Mouse (Mus musculus) MN1 (cell line): ENCODE data around the gene Eif2s1.

Experiments
- DNase-seq: peaks from one replicate; pipeline ENCODE4 v3.0.0-alpha.2; 2016; ENCODE audit warnings: low spot score

Eif2s1 gene

GRCm38 (mm10) chr12:78861496-78862253 lies at the start of gene Eif2s1, which contains the start of gene Atp6v1d:
Gene Eif2s1 (plus strand): TSS chr12:78861819.
Gene Atp6v1d (minus strand): TSS chr12:78861638.
- peak; percentile 99 for DNase-seq

- DNase-seq, result peak; percentile 8
Observed at GRCm38 (mm10) chr12:78814437-78814836, 47.2 kb upstream of the Eif2s1 start.

- no peak for DNase-seq
Observed at GRCm38 (mm10) chr12:78834496-78834895, 27.1 kb upstream of the Eif2s1 start.

GRCm38 (mm10) chr12:78839906-78840305 lies 21.7 kb upstream of the Eif2s1 start:
- DNase-seq, result no peak

- no peak for DNase-seq
Observed at GRCm38 (mm10) chr12:78842429-78842828, 19.2 kb upstream of the Eif2s1 start.

DNA sequence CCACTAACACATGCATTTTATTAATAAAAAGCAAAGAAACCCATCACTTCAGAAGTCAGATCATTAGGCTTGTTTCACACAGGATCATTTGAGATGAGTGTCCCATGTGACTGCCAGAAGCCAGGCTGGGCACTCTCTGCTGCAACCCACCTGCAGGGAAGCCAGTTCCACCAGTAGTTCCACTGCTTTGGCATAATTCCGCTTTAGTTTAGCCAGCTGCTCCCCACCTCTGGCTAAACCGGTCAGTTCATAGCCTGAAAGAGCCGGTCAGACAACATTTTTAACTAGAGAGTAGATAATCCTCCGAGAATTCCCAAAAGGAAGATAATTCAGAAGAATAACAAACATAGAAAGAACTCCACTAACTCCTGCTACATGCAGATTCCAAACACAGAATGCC lies 13.4 kb upstream of the Eif2s1 start:
- DNase-seq, result no peak

GRCm38 (mm10) chr12:78860921-78861495 lies 611 bp upstream of the Eif2s1 start:
- peak; percentile 54 for DNase-seq

- DNase-seq, result no peak
Observed at GRCm38 (mm10) chr12:78862254-78862730, 673 bp downstream of the Eif2s1 start.

DNA sequence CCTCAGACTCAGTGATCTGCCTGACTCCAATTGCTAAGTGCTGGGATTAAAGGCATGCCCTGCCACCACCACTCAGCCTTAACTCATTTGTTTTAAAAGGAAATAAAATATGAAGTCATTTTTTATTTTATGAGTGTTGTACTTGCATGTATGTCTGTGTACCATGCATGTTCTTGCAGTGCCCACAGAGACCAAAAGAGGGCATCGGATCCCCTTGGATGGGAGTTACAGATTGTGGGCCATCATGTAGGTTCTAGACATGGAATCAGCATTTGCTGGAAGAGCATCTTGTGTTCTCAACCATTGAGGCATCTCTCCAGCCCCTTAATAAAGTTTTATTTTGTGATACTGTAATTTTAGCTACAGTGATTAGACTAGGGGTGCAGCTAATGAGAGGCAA lies 3.8 kb downstream of the Eif2s1 start:
- DNase-seq, result no peak

- DNase-seq, result no peak
Observed at GRCm38 (mm10) chr12:78868115-78868514, 6.5 kb downstream of the Eif2s1 start.

GRCm38 (mm10) chr12:78874581-78874980 lies 13.0 kb downstream of the Eif2s1 start:
- DNase-seq, result no peak

DNA sequence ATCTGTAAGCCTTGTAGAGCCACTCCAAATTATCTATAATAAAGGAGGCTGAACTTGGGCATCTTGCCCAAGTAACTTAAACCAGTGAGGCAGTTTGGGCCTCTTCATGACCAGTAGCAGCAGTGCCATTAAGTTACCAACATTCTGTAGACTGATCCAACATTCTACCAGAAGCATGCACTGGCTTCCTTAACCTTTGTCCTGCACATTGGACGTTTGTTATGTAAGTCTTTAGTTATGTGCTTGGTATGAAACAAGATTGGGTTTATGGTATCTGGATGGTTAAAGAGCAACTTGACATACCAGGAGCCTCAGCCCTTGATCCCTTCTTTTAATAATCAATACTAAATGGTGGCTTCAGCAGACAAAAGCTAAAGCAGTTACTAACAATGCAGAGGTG lies 28.4 kb downstream of the Eif2s1 start:
- DNase-seq, result no peak

GRCm38 (mm10) chr12:78891149-78891548 lies 29.5 kb downstream of the Eif2s1 start:
- DNase-seq, result no peak

DNA sequence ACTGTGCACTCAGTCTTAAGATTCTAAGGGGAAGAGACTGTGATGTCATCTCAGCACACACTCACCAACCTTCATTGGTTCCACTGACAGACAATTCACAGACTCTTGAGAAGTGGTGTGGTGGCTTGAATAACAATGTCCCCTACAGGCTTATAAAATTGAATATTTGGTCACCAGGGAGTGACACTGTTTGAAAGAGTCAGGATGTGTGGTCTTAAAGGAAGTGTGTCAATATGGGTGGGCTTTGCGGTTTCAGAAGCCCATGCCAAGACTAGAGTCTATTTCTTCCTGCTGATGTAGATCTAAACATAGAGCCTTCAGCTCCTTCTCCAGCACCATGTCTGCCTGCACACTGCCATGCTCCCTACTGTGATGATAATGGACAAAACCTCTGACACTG lies 36.2 kb downstream of the Eif2s1 start:
- no peak for DNase-seq

DNA sequence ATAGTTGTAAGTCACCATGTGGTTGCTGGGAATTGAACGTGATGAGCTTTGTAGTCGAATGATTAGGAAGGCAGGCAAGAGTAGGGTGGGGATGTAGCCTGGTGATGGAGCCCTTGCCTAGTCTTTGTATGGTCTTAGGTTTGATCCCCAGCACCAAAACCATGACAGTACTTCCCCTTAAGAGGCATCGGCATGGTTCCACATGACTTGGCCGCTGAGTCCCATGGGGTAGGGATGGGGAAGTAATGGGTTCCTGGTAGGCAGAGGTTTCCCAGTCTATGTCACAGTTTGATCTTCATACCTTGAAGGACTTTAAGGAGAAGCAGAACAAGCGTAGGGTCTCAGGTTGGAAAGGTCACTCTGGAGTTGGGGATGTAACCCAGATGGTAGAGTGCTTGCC lies 39.8 kb downstream of the Eif2s1 start:
- no peak for DNase-seq

- no peak for DNase-seq
Observed at GRCm38 (mm10) chr12:78903313-78903712, 41.7 kb downstream of the Eif2s1 start.

DNA sequence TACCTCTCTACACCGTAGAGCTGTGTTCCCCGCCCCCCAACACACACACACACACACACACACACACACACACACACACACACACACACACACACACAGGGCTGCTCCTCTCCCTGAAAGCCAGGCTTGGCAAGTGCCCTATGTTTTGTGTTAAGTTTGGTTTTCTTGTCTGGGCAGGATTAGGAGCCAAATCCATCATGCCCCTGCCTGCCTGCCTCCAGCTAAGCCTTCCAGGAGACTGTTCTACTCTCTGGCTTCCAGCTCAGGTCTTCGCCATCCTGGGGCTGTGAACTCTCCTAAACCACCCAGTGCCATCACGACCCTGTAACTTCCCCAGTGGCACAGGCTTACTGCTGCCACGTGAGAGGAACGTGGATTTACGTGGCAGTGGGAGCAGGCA lies 42.9 kb downstream of the Eif2s1 start:
- no peak for DNase-seq

DNA sequence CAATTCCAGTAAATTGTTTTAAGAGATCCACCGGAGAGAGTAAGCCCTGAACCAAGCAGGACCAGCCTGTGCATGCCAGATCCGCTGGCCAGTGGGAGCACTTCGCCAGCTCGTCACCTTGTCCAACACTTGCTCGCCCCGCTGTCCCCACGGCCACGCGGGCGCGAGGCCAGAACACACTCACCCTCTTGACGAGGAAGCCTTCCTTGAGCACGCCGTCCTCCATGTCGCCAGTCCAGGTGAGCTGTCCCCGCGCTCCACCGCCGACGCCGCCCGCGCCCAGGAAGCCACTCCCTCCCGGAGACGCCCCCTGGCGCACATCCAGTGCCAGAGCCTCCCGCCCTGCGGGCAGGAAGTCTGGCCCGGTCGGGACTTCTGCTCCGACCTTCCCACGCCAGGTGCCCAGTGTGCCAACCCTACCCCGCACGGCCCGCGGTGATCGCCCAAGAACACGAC lies 45.1 kb downstream of the Eif2s1 start, which contains the start of gene Plek2:
TSS of gene Plek2 (minus strand) at position 258 of the 456 bp plus-strand sequence.
- DNase-seq, result peak; percentile 77

GRCm38 (mm10) chr12:78908081-78908605 lies 46.5 kb downstream of the Eif2s1 start:
- peak; percentile 42 for DNase-seq

DNA sequence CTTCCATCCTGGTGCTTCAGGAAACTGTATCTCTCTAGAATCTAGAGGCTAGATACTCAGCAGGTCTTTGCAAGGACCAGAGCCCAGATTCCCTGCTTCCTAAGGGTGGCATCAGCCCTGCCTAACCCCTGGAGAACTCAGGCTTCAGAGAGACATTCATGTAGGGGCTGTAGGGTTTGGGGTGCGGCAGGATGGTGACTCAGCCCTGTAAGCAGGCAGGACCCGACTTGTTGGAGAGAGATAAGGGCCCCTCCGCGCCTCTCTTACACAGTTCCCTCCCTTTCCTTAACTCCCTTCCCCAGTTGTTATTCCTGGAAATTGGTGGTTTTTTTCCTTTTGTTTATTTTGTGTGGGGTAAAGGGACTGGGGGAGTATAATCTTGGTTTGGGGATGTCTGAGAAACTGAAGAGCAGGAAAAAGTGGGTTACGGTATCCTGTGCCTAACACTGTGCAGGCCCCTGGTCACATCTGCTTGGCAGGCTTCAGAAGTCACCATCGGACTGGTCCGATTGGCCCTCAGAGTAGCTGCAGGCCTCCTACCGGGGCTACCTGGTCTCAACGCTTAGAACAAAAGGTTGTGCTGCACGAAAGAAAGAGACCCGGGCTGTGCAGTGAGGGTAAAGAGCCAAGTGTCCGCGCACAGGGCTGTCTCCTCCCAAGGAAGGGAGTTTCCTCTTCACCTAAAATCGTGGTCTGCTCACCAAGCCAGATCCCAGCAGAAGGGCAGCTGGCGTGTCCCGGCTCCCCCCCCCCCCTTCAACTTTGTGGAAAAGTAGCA lies 49.3 kb downstream of the Eif2s1 start:
- DNase-seq, result peak; percentile 44

- peak; percentile 75 for DNase-seq
Observed at GRCm38 (mm10) chr12:78911707-78912417, 50.2 kb downstream of the Eif2s1 start.

GRCm38 (mm10) chr12:78914458-78914857 lies 52.8 kb downstream of the Eif2s1 start:
- DNase-seq, result no peak
